Mouse (Mus musculus) C2C12 (cell line): ENCODE results near the gene Mxd4.

Experiments
- CEBPB ChIP-seq: IDR thresholded peaks from one replicate; pipeline ENCODE4 v1.6.1; 2011; ENCODE audit warnings: low read depth, mild to moderate bottlenecking, control low read depth, moderate library complexity
- CTCF ChIP-seq: IDR thresholded peaks from one replicate; pipeline ENCODE4 v1.5.1; 2011; ENCODE audit not compliant: control insufficient read depth, insufficient read depth, insufficient read length
- MAX ChIP-seq: IDR thresholded peaks from one replicate; pipeline ENCODE4 v1.6.1; 2011; ENCODE audit warnings: mild to moderate bottlenecking, control low read depth
- MYOD1 ChIP-seq: IDR thresholded peaks from one replicate; pipeline ENCODE4 v1.6.1; 2011; ENCODE audit warnings: low read depth; ENCODE audit not compliant: control insufficient read depth, insufficient read length
- USF1 ChIP-seq: IDR thresholded peaks from one replicate; pipeline ENCODE4 v1.6.1; 2011; ENCODE audit warnings: low read depth, mild to moderate bottlenecking, control low read depth, moderate library complexity

GRCm38 (mm10) chr5:34174021-34174420, 13.5 kb downstream of the Mxd4 start:
- TF ChIP-seq CTCF (no peak), MYOD1 (no peak), MAX (no peak), USF1 (no peak), CEBPB (no peak)
